Mouse (Mus musculus): ENCODE measurements around the gene Larp1b. TPM values are rescaled to one million over a fixed set of nuclear protein-coding genes. Genes with fewer than 3 reads are reported as not detected.

Gene Larp1b
- polyA plus RNA-seq, 1 experiment from 2014 or later: 3.7 TPM

DNA sequence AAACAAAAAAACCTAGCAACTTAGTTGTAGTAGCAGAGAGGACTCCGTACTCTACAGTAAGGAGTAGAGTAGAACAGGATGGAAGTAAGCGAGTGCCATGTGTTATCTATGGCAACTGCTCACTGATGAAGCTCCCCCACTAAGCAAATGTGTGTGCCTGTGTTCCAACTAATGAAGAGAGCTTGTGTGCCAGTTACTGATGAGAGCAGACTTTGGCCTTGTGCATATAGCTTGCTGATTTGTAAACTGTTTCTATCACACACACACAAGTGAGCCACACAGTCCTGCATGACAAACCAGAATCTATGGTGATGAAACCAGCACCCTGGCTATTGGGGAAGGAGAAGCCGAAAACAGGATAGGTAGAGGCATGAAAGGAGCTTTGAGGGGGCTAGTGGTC is 60.4 kb downstream of the Larp1b start:
- no peaks in the 10 kb centered on the region for H3K36me3 ChIP-seq (ENCODE audit: control insufficient read depth, insufficient read depth, low read length)
- H3K9me3 ChIP-seq (ENCODE audit: control insufficient read depth, low read length): no peaks in the 10 kb centered on the region
- H3K27ac ChIP-seq (ENCODE audit: low read depth, low read length): no peak overlapping the region
- no peak overlapping the region for H3K4me2 ChIP-seq (ENCODE audit: low read depth)
- ATAC-seq (ENCODE audit: insufficient read depth, low FRiP score, low TSS enrichment) (no peak), DNase-seq (ENCODE audit: low spot score) (no peak)
- no peaks in the 10 kb centered on the region for H3K4me1 ChIP-seq (ENCODE audit: control insufficient read depth, insufficient read depth, low read length)
- WGBS: 91% methylated on average over 3 of the region's 3 CpGs
- H3K27me3 ChIP-seq (ENCODE audit: control insufficient read depth, insufficient read depth, low read length): no peaks in the 10 kb centered on the region
- H3K9ac ChIP-seq (ENCODE audit: low read length): no peak overlapping the region
- H3K4me3 ChIP-seq (ENCODE audit: low read depth, low read length): no peak overlapping the region

- ATAC-seq (ENCODE audit: insufficient read depth, low FRiP score, low TSS enrichment) (no peak), DNase-seq (ENCODE audit: low spot score) (no peak)
- WGBS: 86% methylated on average over 6 of the region's 6 CpGs
- no peak overlapping the region for H3K4me2 ChIP-seq (ENCODE audit: low read depth)
- no peaks in the 10 kb centered on the region for H3K27me3 ChIP-seq (ENCODE audit: control insufficient read depth, insufficient read depth, low read length)
- H3K4me1 ChIP-seq (ENCODE audit: control insufficient read depth, insufficient read depth, low read length): no peaks in the 10 kb centered on the region
- H3K9me3 ChIP-seq (ENCODE audit: control insufficient read depth, low read length): no peaks in the 10 kb centered on the region
- no peak overlapping the region for H3K27ac ChIP-seq (ENCODE audit: low read depth, low read length)
- H3K36me3 ChIP-seq (ENCODE audit: control insufficient read depth, insufficient read depth, low read length): no peaks in the 10 kb centered on the region
- no peak overlapping the region for H3K9ac ChIP-seq (ENCODE audit: low read length)
- no peak overlapping the region for H3K4me3 ChIP-seq (ENCODE audit: low read depth, low read length)
Observed at GRCm38 (mm10) chr3:41010701-41011100, 61.1 kb downstream of the Larp1b start.

GRCm38 (mm10) chr3:41012451-41012850 is 62.8 kb downstream of the Larp1b start:
- DNase-seq (ENCODE audit: low spot score): no peak
- Histone ChIP-seq H3K36me3 (ENCODE audit: control insufficient read depth, insufficient read depth, low read length) (no peaks in the 10 kb centered on the region), H3K9ac (ENCODE audit: low read length) (no peak overlapping the region), H3K4me3 (ENCODE audit: low read depth, low read length) (no peak overlapping the region), H3K27ac (ENCODE audit: low read depth, low read length) (no peak overlapping the region), H3K4me1 (ENCODE audit: control insufficient read depth, insufficient read depth, low read length) (no peaks in the 10 kb centered on the region), H3K9me3 (ENCODE audit: control insufficient read depth, low read length) (no peaks in the 10 kb centered on the region), H3K4me2 (ENCODE audit: low read depth) (no peak overlapping the region), H3K27me3 (ENCODE audit: control insufficient read depth, insufficient read depth, low read length) (no peaks in the 10 kb centered on the region)
- 96% methylated on average over 7 of the region's 7 CpGs for WGBS
- no peak for ATAC-seq (ENCODE audit: insufficient read depth, low FRiP score, low TSS enrichment)

GRCm38 (mm10) chr3:41014946-41015345 is 65.3 kb downstream of the Larp1b start:
- H3K27ac ChIP-seq (ENCODE audit: low read depth, low read length): no peak overlapping the region
- no peaks in the 10 kb centered on the region for H3K36me3 ChIP-seq (ENCODE audit: control insufficient read depth, insufficient read depth, low read length)
- no peak for DNase-seq (ENCODE audit: low spot score)
- no peaks in the 10 kb centered on the region for H3K27me3 ChIP-seq (ENCODE audit: control insufficient read depth, insufficient read depth, low read length)
- no peaks in the 10 kb centered on the region for H3K9me3 ChIP-seq (ENCODE audit: control insufficient read depth, low read length)
- 88% methylated on average over 6 of the region's 6 CpGs for WGBS
- H3K9ac ChIP-seq (ENCODE audit: low read length): no peak overlapping the region
- no peak for ATAC-seq (ENCODE audit: insufficient read depth, low FRiP score, low TSS enrichment)
- H3K4me1 ChIP-seq (ENCODE audit: control insufficient read depth, insufficient read depth, low read length): no peaks in the 10 kb centered on the region
- no peak overlapping the region for H3K4me2 ChIP-seq (ENCODE audit: low read depth)
- H3K4me3 ChIP-seq (ENCODE audit: low read depth, low read length): no peak overlapping the region

- Histone ChIP-seq H3K4me1 (ENCODE audit: control insufficient read depth, insufficient read depth, low read length) (no peaks in the 10 kb centered on the region), H3K4me3 (ENCODE audit: low read depth, low read length) (no peak overlapping the region), H3K27me3 (ENCODE audit: control insufficient read depth, insufficient read depth, low read length) (no peaks in the 10 kb centered on the region), H3K27ac (ENCODE audit: low read depth, low read length) (no peak overlapping the region), H3K9ac (ENCODE audit: low read length) (no peak overlapping the region), H3K36me3 (ENCODE audit: control insufficient read depth, insufficient read depth, low read length) (no peaks in the 10 kb centered on the region), H3K9me3 (ENCODE audit: control insufficient read depth, low read length) (no peaks in the 10 kb centered on the region), H3K4me2 (ENCODE audit: low read depth) (no peak overlapping the region)
- ATAC-seq (ENCODE audit: insufficient read depth, low FRiP score, low TSS enrichment) (no peak), DNase-seq (ENCODE audit: low spot score) (no peak)
- WGBS: 72% methylated on average over 3 of the region's 3 CpGs
Observed at GRCm38 (mm10) chr3:41018022-41018608, 68.5 kb downstream of the Larp1b start.

DNA sequence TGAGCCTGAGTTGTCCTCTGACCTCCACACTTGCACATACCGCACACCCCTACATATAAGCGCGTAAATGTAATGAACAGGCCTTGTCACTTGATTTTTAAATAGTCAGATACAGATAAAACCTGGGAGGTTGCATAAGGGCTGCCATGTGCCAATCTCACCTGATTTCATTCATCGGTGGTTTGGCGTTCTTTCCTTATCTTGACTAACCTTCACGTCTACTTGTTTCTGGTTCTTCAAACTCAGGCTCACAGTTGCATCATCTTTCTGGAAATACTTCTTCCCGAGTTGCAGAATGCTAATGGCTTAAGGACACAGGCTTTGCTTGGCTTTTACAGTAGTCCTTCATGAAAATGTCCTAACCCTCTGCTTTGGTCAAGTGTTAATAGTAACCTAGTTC is 71.1 kb downstream of the Larp1b start:
- Histone ChIP-seq H3K4me3 (ENCODE audit: low read depth, low read length) (no peak overlapping the region), H3K27ac (ENCODE audit: low read depth, low read length) (no peak overlapping the region), H3K9me3 (ENCODE audit: control insufficient read depth, low read length) (no peaks in the 10 kb centered on the region), H3K4me2 (ENCODE audit: low read depth) (no peak overlapping the region), H3K36me3 (ENCODE audit: control insufficient read depth, insufficient read depth, low read length) (no peaks in the 10 kb centered on the region), H3K9ac (ENCODE audit: low read length) (no peak overlapping the region), H3K27me3 (ENCODE audit: control insufficient read depth, insufficient read depth, low read length) (no peaks in the 10 kb centered on the region), H3K4me1 (ENCODE audit: control insufficient read depth, insufficient read depth, low read length) (no peaks in the 10 kb centered on the region)
- DNase-seq (ENCODE audit: low spot score) (no peak), ATAC-seq (ENCODE audit: insufficient read depth, low FRiP score, low TSS enrichment) (no peak)
- 90% methylated on average over 7 of the region's 7 CpGs for WGBS

- H3K4me1 ChIP-seq (ENCODE audit: control insufficient read depth, insufficient read depth, low read length): no peaks in the 10 kb centered on the region
- DNase-seq (ENCODE audit: low spot score) (no peak), ATAC-seq (ENCODE audit: insufficient read depth, low FRiP score, low TSS enrichment) (no peak)
- no peak overlapping the region for H3K4me3 ChIP-seq (ENCODE audit: low read depth, low read length)
- no peaks in the 10 kb centered on the region for H3K36me3 ChIP-seq (ENCODE audit: control insufficient read depth, insufficient read depth, low read length)
- H3K27me3 ChIP-seq (ENCODE audit: control insufficient read depth, insufficient read depth, low read length): no peaks in the 10 kb centered on the region
- WGBS: 73% methylated on average over 6 of the region's 6 CpGs
- H3K9ac ChIP-seq (ENCODE audit: low read length): no peak overlapping the region
- H3K9me3 ChIP-seq (ENCODE audit: control insufficient read depth, low read length): no peaks in the 10 kb centered on the region
- H3K27ac ChIP-seq (ENCODE audit: low read depth, low read length): no peak overlapping the region
- H3K4me2 ChIP-seq (ENCODE audit: low read depth): no peak overlapping the region
Observed at GRCm38 (mm10) chr3:41021980-41022379, 72.4 kb downstream of the Larp1b start.

GRCm38 (mm10) chr3:41030705-41031104 is 81.1 kb downstream of the Larp1b start:
- Histone ChIP-seq H3K4me3 (ENCODE audit: low read depth, low read length) (no peak overlapping the region), H3K9ac (ENCODE audit: low read length) (no peak overlapping the region), H3K27me3 (ENCODE audit: control insufficient read depth, insufficient read depth, low read length) (no peaks in the 10 kb centered on the region), H3K9me3 (ENCODE audit: control insufficient read depth, low read length) (no peaks in the 10 kb centered on the region), H3K36me3 (ENCODE audit: control insufficient read depth, insufficient read depth, low read length) (no peaks in the 10 kb centered on the region), H3K4me2 (ENCODE audit: low read depth) (no peak overlapping the region), H3K27ac (ENCODE audit: low read depth, low read length) (no peak overlapping the region), H3K4me1 (ENCODE audit: control insufficient read depth, insufficient read depth, low read length) (no peaks in the 10 kb centered on the region)
- WGBS: 91% methylated on average over 1 of the region's 1 CpGs
- ATAC-seq (ENCODE audit: insufficient read depth, low FRiP score, low TSS enrichment) (no peak), DNase-seq (ENCODE audit: low spot score) (no peak)

DNA sequence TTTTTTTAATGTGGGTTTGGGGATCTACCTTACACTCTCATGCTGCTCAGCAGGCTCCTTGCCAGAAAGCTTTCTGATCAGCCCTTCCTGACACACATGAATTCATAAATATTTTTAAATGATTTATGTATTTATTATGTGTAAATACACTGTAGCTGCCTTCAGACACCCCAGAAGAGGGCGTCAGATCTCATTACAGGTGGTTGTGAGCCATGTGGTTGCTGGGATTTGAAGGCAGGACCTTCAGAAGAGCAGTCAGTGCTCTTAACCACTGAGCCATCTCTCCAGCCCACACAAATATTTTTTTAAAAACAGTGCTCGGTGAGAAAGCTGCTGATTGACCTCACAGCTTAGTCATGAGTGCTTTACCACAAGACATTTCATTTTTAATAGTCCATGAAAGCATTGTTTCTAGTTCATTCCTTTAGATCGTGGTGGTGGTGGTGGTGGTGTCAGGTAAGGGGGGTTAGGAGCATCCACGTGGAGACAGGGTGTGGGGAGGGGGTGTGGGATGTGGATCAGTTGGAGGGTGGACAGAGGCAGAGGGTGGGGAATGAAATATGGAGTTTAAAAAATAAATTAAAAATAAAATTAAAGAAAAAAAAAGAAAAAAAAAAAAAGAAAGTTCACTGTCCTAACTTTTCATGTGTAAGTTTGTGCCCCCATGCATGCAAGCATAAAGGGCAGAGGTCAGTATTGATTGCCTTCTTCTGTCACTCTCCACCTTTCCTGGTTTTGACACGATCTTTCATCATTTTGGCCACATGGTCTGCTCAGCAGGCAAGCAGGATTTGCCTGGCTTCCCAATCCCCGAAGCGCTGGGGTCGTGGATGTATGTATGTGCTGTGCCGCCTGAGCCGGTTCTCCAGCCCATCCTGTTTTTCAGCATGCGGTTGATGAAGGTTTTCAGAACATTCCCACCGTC is 81.9 kb downstream of the Larp1b start:
- Histone ChIP-seq H3K4me3 (ENCODE audit: low read depth, low read length) (no peak overlapping the region), H3K27ac (ENCODE audit: low read depth, low read length) (no peak overlapping the region), H3K9ac (ENCODE audit: low read length) (no peak overlapping the region), H3K36me3 (ENCODE audit: control insufficient read depth, insufficient read depth, low read length) (no peaks in the 10 kb centered on the region), H3K27me3 (ENCODE audit: control insufficient read depth, insufficient read depth, low read length) (no peaks in the 10 kb centered on the region), H3K4me2 (ENCODE audit: low read depth) (no peak overlapping the region), H3K9me3 (ENCODE audit: control insufficient read depth, low read length) (no peaks in the 10 kb centered on the region), H3K4me1 (ENCODE audit: control insufficient read depth, insufficient read depth, low read length) (no peaks in the 10 kb centered on the region)
- DNase-seq (ENCODE audit: low spot score) (no peak), ATAC-seq (ENCODE audit: insufficient read depth, low FRiP score, low TSS enrichment) (no peak)
- WGBS: 80% methylated on average over 12 of the region's 12 CpGs

Measured in neural tube, embryonic 11.5 days (tissue).